Mouse (Mus musculus) liver, embryonic 15.5 days (tissue): Measurements from ENCODE around the gene Pex16. TPM values are rescaled to one million over a fixed set of nuclear protein-coding genes. Genes with fewer than 3 reads are reported as not detected.

Experiments
- ATAC-seq: fragments of 200-750 bp; cut with Nextera tagmentation; 2 replicates; pipeline ENCODE4 v1.8.0; 2017; ENCODE audit warnings: moderate number of reproducible peaks, mild to moderate bottlenecking, moderate library complexity; ENCODE audit not compliant: insufficient read depth
- H3K27ac ChIP-seq: fragments of 300-500 bp; sonication (generic); replicated peaks from 2 replicates; pipeline ENCODE4 v1.5.1; 2015; ENCODE audit warnings: mild to moderate bottlenecking, inconsistent platforms
- H3K27me3 ChIP-seq: fragments of 300-500 bp; sonication (generic); 2 replicates; pipeline ENCODE4 v1.6.1; 2015; ENCODE audit warnings: mild to moderate bottlenecking, inconsistent platforms
- H3K36me3 ChIP-seq: fragments of 300-500 bp; sonication (generic); replicated peaks from 2 replicates; pipeline ENCODE4 v1.6.1; 2015; ENCODE audit warnings: moderate library complexity, mild to moderate bottlenecking, inconsistent platforms
- H3K4me1 ChIP-seq: fragments of 300-500 bp; sonication (generic); replicated peaks from 2 replicates; pipeline ENCODE4 v1.6.1; 2015; ENCODE audit warnings: inconsistent platforms
- H3K4me2 ChIP-seq: fragments of 300-500 bp; sonication (generic); 2 replicates; pipeline ENCODE4 v1.6.1; 2015; ENCODE audit warnings: moderate library complexity, mild to moderate bottlenecking, inconsistent platforms
- H3K4me3 ChIP-seq: fragments of 300-500 bp; sonication (generic); replicated peaks from 2 replicates; pipeline ENCODE4 v1.5.1; 2015; ENCODE audit warnings: mild to moderate bottlenecking, inconsistent platforms
- H3K9ac ChIP-seq: fragments of 300-500 bp; sonication (generic); 2 replicates; pipeline ENCODE4 v1.6.1; 2015; ENCODE audit warnings: moderate library complexity, mild to moderate bottlenecking, inconsistent platforms
- H3K9me3 ChIP-seq: fragments of 300-500 bp; sonication (generic); replicated peaks from 2 replicates; pipeline ENCODE4 v1.6.1; 2016; ENCODE audit warnings: inconsistent platforms
- WGBS: fragments of 180-500 bp; shearing (Covaris S2); methylation state at CpG from one replicate; pipeline ENCODE4 v1.1.7; 2015; ENCODE audit warnings: mixed read lengths; ENCODE audit not compliant: insufficient replicate concordance; 5-methylcytosine and 5-hydroxymethylcytosine counted together
- polyA plus RNA-seq: library from polyadenylated mRNA; unstranded; fragments of >200 nt; fragmentation: Nextera tagmentation; extraction: Ambion mirVana; gene quantifications from 2 replicates; pipeline ENCODE4 v1.2.1, GENCODE M21; 2015

Pex16 gene
- polyA plus RNA-seq, 1 experiment from 2014 or later = 22.4 TPM

GRCm38 (mm10) chr2:92380495-92381050, 6.1 kb downstream of the Pex16 start:
- Histone ChIP-seq H3K9ac (no peak overlapping the region), H3K27ac (no peak overlapping the region), H3K4me2 (no peak overlapping the region), H3K36me3 (peaks cover 56% of the 10 kb centered on the region), H3K4me3 (no peak overlapping the region), H3K4me1 (peaks cover 10% of the 10 kb centered on the region), H3K27me3 (no peaks in the 10 kb centered on the region), H3K9me3 (no peaks in the 10 kb centered on the region)
- 78% methylated on average over 6 of the region's 6 CpGs for WGBS
- ATAC-seq = no peak

DNA sequence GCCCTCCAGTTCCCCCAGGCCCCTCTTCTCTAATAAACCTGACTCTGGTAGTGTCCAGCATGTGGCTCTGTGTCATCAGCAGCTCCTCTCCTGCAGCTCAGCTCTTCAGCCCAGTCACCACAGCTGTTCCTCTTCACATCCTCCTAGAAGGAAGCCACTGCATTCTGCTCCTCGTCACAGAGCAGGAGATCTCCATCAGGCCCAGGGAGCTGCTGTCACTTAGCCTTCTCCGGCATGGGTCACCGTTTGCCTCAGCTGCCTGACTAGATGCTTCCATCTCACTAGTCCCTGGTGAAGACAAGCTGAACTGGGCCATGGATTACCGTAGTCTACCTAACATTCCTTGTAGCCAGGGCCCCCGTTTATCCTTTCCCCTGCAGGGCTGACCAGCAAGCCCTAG, 6.7 kb downstream of the Pex16 start:
- H3K36me3 ChIP-seq = peaks cover 56% of the 10 kb centered on the region

GRCm38 (mm10) chr2:92381901-92382588, 7.6 kb downstream of the Pex16 start, which contains the start of gene 1700029I15Rik:
1700029I15Rik (plus strand) TSS chr2:92382538.
- Histone ChIP-seq H3K4me3 (no peak within 1 kb of the TSS), H3K9me3 (no peaks in the 10 kb centered on the region), H3K27ac (no peak within 1 kb of the TSS), H3K27me3 (peaks cover 9% of the 10 kb centered on the region), H3K9ac (no peak within 1 kb of the TSS), H3K4me2 (no peak within 1 kb of the TSS), H3K36me3 (peaks cover 55% of the 10 kb centered on the region), H3K4me1 (no peaks in the 10 kb centered on the region)
- 75% methylated on average over 5 of the region's 5 CpGs for WGBS
- no peak for ATAC-seq

More for the DNA sequence above, 6.7 kb downstream of the Pex16 start:
- Histone ChIP-seq H3K27me3 (peaks cover under 1% of the 10 kb centered on the region; the same call in 1 of the 2 replicates), H3K4me3 (no peak overlapping the region), H3K27ac (no peak overlapping the region), H3K4me1 (peaks cover 4% of the 10 kb centered on the region), H3K4me2 (no peak overlapping the region), H3K9me3 (no peaks in the 10 kb centered on the region), H3K9ac (no peak overlapping the region)
- 77% methylated on average over 5 of the region's 5 CpGs for WGBS
- ATAC-seq = no peak

- Histone ChIP-seq H3K4me1 (no peaks in the 10 kb centered on the region), H3K9ac (no peak overlapping the region), H3K27me3 (peaks cover 17% of the 10 kb centered on the region), H3K9me3 (no peaks in the 10 kb centered on the region), H3K4me3 (no peak overlapping the region), H3K4me2 (no peak overlapping the region), H3K27ac (no peak overlapping the region), H3K36me3 (peaks cover 48% of the 10 kb centered on the region)
- no peak for ATAC-seq
- 66% methylated on average over 4 of the region's 4 CpGs for WGBS
Observed at GRCm38 (mm10) chr2:92382759-92383158, 8.3 kb downstream of the Pex16 start.

DNA sequence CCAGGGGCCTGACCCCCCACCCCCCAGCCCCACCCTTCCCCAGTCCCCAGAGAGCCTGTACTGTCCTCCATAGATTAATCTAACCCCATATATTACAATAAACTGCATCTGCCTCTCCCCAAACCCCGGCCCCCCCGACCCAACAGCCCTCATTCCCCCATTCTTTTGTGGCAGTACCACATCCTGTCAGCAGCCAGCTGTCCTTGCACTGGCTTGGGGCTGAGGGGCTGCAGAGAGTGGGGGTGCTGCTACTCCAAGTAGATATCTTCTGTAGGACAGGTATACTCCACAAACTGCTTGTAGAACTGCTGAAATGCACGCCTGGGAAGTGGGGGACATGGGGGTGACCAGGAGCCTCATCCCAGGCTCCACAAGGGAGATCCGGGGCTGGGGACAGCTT, 9.6 kb downstream of the Pex16 start:
- H3K9ac ChIP-seq = no peak overlapping the region
- peaks cover 30% of the 10 kb centered on the region for H3K27me3 ChIP-seq
- no peaks in the 10 kb centered on the region for H3K9me3 ChIP-seq
- H3K4me2 ChIP-seq = no peak overlapping the region
- H3K27ac ChIP-seq = no peak overlapping the region
- ATAC-seq = no peak
- WGBS = 50% methylated on average over 4 of the region's 4 CpGs
- peaks cover 34% of the 10 kb centered on the region for H3K36me3 ChIP-seq
- peaks cover 1% of the 10 kb centered on the region for H3K4me1 ChIP-seq
- no peak overlapping the region for H3K4me3 ChIP-seq

DNA sequence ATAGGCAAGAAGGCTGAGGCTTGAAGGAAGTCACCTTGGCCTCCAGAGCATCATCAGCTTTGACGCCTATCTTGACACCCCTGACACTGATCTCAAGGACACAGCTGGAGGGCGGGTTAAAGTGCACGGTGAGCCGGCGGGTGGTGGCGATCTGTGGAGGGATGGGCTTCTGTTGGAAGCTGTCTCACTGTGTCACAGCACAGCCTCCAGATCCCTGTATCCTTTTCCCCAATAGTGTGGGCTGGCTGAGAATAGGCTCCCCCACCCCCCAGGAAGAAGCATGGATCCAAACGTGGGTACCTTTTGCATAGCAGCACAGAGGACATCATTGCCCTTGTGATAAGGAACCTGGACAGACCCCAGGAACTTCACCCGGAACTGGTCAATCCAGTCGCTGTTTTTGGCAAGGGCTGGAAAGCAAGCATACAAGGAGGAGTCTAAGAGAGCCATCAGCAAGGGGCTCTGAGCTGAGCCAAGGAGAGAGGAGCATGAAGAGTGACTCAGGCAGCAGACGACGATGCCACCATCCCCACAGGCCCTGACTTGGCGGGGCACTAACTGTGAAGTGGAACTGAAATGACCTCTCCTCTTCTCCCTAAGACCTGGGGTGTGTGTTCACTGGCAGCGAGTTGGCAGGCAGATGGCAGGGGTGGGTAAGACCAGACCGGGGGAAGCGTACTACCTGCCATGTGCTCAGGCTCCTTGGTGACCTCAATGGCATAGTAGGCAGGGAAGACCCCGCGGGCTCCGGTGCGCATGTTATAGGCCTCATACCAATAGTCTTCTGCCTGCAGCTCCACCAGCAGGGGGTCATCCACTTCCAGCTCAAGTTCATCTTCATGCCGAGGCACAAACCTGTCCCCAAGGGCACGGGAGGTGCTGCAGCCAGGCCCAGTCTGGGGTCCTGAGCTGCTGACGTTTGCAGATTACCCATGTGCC, 10.9 kb downstream of the Pex16 start:
- no peak overlapping the region for H3K4me3 ChIP-seq
- no peak overlapping the region for H3K27ac ChIP-seq
- peaks cover 11% of the 10 kb centered on the region for H3K4me1 ChIP-seq
- H3K9ac ChIP-seq = no peak overlapping the region
- H3K4me2 ChIP-seq = no peak overlapping the region
- peaks cover 22% of the 10 kb centered on the region for H3K36me3 ChIP-seq
- 63% methylated on average over 22 of the region's 22 CpGs for WGBS
- no peak for ATAC-seq
- H3K9me3 ChIP-seq = no peaks in the 10 kb centered on the region
- peaks cover 43% of the 10 kb centered on the region for H3K27me3 ChIP-seq

GRCm38 (mm10) chr2:92386821-92387570, 12.5 kb downstream of the Pex16 start:
- ATAC-seq = no peak
- Histone ChIP-seq H3K9ac (no peak overlapping the region), H3K36me3 (peaks cover 5% of the 10 kb centered on the region; the same call in 1 of the 2 replicates), H3K4me3 (no peak overlapping the region), H3K27me3 (peaks cover 59% of the 10 kb centered on the region), H3K9me3 (no peaks in the 10 kb centered on the region), H3K4me1 (peaks cover 17% of the 10 kb centered on the region), H3K4me2 (no peak overlapping the region), H3K27ac (no peak overlapping the region)
- WGBS = 75% methylated on average over 30 of the region's 30 CpGs

DNA sequence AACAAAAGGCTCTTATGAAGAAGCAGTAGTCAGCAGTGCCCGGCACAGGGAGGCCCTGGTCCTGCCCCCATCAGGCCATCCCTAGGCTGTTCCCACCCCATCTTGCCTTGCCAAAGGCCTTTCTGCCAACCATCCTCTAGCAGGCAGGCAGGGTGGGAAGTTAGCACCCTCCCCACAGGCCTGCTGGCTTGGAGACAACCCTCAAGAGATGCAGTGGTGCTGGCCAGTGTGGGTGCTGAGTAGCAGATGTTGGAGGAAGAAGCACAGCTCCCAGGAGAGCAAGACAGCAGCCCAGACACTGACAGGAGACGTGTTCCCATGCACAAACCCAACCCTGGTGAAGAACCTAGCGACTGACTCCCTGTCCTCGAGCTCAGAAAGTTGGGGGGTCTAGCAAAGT, 13.2 kb downstream of the Pex16 start:
- no peak for ATAC-seq
- H3K27ac ChIP-seq = no peak overlapping the region
- H3K36me3 ChIP-seq = no peaks in the 10 kb centered on the region
- 51% methylated on average over 4 of the region's 4 CpGs for WGBS
- H3K4me2 ChIP-seq = no peak overlapping the region
- peaks cover 65% of the 10 kb centered on the region for H3K27me3 ChIP-seq
- no peaks in the 10 kb centered on the region for H3K9me3 ChIP-seq
- no peak overlapping the region for H3K9ac ChIP-seq
- H3K4me1 ChIP-seq = peaks cover 24% of the 10 kb centered on the region
- H3K4me3 ChIP-seq = no peak overlapping the region

DNA sequence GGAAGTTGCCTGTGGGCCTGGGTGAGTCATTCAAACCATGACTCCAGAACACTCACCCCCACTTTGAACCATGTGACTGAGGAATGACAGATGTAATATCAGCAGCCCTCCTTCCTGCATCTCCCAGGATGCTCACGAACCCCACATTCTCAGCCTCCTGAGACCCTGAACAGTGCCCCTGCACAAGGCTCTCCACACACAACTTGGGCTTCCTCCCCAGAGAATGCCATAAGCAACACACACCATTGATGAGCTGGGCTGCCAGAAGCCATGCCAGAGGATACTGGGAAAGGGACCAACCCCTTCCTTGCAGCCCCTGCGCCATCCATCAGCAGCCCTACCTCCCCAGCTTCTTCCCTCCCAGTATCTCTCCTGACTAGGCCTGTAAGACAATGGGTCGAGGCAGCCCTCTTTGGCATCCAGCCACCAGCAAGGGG, 13.6 kb downstream of the Pex16 start:
- Histone ChIP-seq H3K36me3 (no peaks in the 10 kb centered on the region), H3K4me3 (no peak overlapping the region), H3K4me1 (peaks cover 24% of the 10 kb centered on the region), H3K27me3 (peaks cover 70% of the 10 kb centered on the region), H3K9me3 (no peaks in the 10 kb centered on the region), H3K4me2 (no peak overlapping the region), H3K27ac (no peak overlapping the region), H3K9ac (no peak overlapping the region)
- no peak for ATAC-seq
- 51% methylated on average over 3 of the region's 3 CpGs for WGBS

- Histone ChIP-seq H3K9me3 (no peaks in the 10 kb centered on the region), H3K9ac (no peak overlapping the region), H3K36me3 (no peaks in the 10 kb centered on the region), H3K27me3 (peaks cover 80% of the 10 kb centered on the region), H3K4me3 (peak overlapping the region; percentile 48), H3K4me2 (peak overlapping the region; percentile 64), H3K27ac (no peak overlapping the region), H3K4me1 (peaks cover 24% of the 10 kb centered on the region)
- peak; percentile 35 for ATAC-seq
- WGBS = 1% methylated on average over 58 of the region's 62 CpGs
Observed at GRCm38 (mm10) chr2:92388891-92389641, 14.6 kb downstream of the Pex16 start.
